Mouse (Mus musculus) testis, postnatal 14 days (tissue): ENCODE measurements around the gene Klf17.
"Not testable (repeated sequence)": the region's sequence is repeated elsewhere in the genome, so short reads cannot be mapped to it uniquely, and the experiment has no call there.

Experiments
- DNase-seq: peaks from one replicate; pipeline ENCODE4 v3.0.0; 2021; ENCODE audit warnings: low spot score

The Klf17 gene

DNA sequence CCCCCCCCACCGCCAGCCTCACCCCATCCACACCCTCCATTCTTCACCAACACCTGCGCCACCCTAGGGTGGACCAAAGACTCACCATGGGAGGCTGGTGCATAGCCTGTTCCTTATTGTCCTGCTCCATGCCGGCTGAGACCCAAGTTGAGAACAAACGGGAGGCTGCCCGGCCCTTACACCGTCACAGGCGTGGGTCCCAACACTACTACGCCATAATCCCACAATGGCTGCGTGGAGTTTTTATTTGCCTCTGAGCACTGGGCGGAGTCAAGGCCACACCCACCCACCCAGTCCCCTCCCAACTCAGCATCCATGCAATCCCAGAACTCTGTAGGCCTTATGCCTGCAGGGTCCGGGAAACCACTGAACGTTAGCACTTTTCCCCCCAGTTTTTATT lies at the start of gene Klf17:
Gene Klf17 (minus strand): TSS at position 233 of the 400 bp plus-strand sequence.
- no peak for DNase-seq

GRCm38 (mm10) chr4:117814333-117814732 lies 48.9 kb upstream of the Klf17 start:
- no peak for DNase-seq

DNA sequence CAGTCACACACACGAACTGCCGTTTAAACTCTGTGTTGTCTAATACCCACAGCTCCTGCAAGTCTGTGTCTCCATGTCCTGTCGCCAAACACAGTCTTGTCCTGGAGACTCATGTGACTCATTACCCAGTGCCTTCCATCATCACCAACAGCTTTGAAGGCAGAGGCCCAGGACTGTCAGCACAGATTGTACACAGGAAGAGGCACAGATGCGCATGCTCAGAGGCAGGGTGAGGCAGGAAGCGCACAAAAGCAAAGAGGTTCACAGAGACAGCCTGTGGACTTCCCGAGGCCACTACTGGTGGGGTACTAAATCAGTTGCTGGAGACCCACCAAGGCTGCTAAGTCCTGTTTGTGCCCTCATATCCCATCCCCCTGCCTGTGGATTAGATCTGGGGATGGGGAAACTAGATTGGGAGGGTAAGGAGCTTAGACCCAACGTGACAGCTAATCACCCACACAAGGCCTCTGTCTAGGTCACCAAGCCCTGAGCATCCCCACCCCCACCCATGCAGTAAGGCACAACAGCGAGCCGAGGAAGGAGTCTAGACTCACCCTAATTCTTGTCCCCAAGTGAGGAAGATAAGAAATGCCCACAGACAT lies 48.2 kb upstream of the Klf17 start:
- DNase-seq: no peak

DNA sequence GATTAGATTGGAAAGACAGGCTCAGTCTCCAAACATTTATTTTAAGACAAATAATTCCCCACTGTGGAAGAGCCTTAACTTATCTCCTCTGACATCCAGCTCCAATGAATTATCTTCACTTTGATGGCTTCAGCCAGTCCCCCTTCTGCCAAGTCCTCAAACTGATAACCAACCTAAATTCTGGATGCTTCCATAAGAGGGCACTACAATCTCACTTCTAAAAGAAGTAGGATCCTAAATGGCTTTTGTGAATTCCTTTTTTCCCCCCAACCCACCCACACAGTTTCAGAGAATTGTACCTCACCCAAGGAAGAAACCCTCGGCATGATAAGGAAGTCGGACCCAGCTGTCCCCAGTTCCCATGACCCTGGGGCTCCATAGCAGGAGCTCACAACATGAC lies 45.5 kb upstream of the Klf17 start:
- no peak for DNase-seq

GRCm38 (mm10) chr4:117806992-117807391 lies 41.5 kb upstream of the Klf17 start:
- peak; percentile 40 for DNase-seq

DNA sequence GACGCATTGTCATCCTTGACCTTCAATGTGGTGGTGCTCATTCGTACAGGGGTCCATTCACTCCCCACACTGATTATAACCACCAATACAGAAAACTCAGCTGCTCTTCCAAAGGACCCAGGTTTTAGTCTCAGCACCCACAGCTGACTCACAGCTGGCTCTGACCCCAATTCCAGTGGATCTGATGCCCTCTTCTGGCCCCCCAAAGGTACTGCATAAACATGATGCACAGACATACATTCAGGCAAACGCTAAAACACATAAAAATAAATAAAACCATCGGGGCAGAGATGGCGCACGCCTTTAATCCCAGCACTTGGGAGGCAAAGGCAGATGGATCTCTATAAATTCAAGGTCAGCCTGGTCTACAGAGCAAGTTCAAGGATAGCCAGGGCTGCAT lies 34.5 kb upstream of the Klf17 start:
- no peak for DNase-seq

GRCm38 (mm10) chr4:117788308-117788707 lies 22.9 kb upstream of the Klf17 start:
- peak; percentile 82 for DNase-seq

DNA sequence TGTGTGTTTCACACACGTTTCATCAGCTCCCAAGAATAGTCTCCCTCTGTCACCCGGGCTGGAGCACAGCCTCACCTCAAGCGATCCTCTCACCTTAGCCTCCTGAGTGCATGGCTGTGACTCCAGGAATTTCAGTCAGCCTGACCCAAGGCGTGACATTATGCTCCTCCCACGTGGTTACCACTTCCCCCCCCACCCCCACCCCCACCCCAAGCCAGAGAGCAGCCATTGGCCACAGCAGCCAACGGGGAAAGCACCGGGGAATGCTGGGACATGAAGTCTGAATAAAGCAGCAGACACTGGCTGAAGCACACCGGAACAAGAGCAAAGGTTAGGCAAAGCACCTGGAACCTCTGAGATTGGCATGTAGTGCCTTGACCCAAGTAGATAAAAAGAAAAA lies 21.5 kb upstream of the Klf17 start:
- peak; percentile 15 for DNase-seq

- no peak for DNase-seq
These were observed 17.5 kb upstream of the Klf17 start for GRCm38 (mm10) chr4:117782908-117783307.

DNA sequence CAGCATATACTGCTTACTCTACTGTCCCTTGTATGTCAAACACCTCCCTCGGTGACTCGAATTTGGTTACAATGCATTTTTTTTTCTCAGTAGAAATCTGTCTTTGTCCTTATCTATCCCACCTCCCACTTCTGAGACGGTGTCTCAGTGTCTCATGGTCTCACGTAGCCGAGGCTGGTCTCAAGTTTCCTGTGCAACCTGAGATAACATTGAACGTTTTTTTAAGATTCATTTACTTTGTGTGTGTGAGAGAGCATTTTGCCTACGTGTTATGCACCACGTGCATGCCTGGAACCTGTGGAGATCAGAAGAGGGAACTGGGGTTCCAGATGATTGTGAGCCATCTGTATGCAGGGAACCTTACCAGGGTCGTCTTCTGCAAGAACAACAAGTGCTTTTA lies 7.5 kb upstream of the Klf17 start:
- no peak for DNase-seq

DNA sequence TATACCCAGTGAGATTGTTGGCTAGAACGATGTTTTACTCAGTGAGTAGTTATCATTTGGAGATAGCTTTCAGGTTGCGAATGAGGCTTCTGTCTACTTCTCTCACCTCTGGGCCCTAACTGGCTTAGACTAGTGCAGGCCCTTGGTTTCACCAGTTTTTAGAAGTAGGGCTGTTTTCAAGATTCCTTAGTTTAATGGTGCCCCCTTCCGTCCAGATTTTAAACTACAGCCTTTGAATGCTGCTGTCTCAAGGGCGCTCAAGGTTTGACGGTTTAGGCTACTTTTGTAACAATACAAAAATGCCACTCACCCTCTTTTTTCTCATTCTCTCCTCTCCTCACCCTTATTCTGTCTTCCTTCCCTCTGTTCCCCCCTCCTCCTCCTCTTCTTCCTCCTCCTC lies 5.5 kb upstream of the Klf17 start:
- DNase-seq: peak; percentile 43

GRCm38 (mm10) chr4:117760151-117760550 lies 5.3 kb downstream of the Klf17 start:
- DNase-seq: no peak

DNA sequence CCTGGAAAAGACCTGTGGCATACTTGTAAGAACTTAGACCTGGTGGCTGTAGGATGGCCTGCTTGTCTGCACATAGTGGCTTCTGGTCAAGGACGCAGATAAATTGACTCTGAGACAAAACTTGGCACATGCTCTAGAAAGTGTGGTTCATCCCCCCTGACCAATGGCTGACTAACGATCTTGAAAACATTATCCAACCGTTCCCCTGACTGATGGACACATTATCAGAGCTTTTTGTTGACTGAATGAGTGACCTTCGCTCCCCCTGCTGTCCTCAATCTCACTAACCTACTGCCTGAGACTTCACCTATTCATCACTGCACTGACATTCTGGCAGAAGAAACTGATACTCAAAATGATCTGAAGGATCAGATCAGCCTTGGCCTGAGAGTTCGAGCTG lies 13.0 kb downstream of the Klf17 start:
- DNase-seq: not testable (repeated sequence)

DNA sequence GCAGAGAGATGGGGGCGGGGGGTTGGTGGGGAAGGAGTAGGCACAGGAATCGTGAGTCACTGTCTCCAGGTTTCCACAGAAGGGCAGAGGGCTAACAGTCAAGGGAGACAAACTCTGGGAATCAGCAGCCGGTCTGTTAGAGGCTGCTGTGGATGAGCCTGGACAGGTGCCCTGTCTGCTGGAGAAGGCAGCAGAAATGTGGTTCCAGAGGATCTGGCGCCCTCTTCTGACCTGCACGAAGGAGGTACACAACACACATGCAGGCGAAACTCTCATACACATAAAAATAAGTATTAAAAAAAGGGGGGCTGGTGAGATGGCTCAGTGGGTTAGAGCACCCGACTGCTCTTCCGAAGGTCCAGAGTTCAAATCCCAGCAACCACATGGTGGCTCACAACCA lies 27.9 kb downstream of the Klf17 start:
- DNase-seq: no peak

GRCm38 (mm10) chr4:117731926-117732325 lies 33.5 kb downstream of the Klf17 start:
- no peak for DNase-seq

- no peak for DNase-seq
These were observed 41.3 kb downstream of the Klf17 start, which contains the start of gene Gm12845 for GRCm38 (mm10) chr4:117724112-117724511. Gm12845 (plus strand) TSS chr4:117724412.

GRCm38 (mm10) chr4:117713303-117714098 lies 51.9 kb downstream of the Klf17 start:
- DNase-seq: no peak

GRCm38 (mm10) chr4:117712314-117712713 lies 53.1 kb downstream of the Klf17 start:
- DNase-seq: no peak

DNA sequence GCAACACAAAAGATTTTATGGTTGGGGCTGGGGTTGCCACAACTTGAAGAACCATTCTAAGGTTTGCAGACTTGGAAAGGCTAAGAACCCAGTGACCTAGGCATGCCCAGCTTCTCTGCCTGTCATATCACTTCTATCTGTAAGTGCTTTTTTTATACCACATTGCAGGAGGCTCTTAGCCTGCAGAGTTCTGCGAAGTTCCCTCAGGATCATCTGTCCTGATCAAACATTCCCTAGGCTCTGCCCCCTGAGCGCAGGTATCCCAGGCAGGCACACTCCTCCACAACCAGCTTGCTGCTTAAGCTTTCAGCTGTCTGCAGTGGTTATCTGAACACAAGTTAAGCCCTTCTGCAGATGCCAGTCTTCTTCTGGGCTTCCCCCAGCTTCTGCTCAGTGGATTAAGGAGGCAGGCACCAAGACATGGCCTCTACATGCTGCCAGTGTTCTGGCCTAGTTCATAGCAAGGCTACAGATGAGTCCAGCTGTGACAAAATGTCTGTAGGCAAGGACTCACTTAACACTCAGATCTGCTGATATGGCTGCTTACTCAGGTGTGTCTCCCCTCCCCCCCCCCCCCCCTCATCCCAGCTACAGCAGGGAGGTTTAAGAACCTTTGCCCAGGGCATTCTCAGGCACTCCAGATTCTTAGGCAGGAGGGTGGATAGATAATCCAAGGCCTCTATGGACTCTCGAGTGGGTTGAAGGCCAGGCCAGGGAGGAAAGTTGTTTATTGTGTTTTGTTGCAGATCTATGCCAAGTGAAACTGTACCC lies 56.5 kb downstream of the Klf17 start:
- DNase-seq: no peak
